Mouse (Mus musculus) liver, adult 2 months (tissue): Measurements from ENCODE around the gene Smyd4.

Experiments used
- CTCF ChIP-seq: fragments of 200-500 bp; IDR thresholded peaks from 2 replicates; pipeline ENCODE4 v1.5.1; 2011; ENCODE audit warnings: low read depth, low read length, control low read depth
- POLR2A ChIP-seq: fragments of 200-500 bp; IDR thresholded peaks from 2 replicates; pipeline ENCODE4 v1.6.1; 2011; ENCODE audit warnings: low read length, control low read depth; ENCODE audit not compliant: insufficient read depth; ENCODE audit errors: extremely low read depth

DNA sequence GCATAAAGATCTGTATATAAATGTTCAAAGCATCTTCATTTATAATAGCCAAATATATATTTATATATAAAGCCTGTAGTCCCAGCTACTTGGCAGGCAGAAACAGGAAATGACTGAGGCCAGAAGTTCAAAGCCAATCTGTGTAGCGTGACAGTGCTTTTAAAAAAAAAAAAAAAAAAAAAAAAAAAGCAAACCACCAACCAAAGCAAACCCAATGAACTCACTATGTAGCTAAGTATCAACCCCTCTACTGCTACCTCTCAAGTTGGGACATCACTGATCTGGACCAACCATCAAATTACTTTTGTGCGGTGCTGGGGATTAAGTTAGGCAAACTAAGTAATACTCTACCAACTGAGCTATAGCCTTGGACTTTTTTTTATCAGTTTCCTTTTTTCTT is 4.1 kb upstream of the Smyd4 start:
- TF ChIP-seq CTCF = no peak
- TF ChIP-seq POLR2A = no peak
